Comparison of ENCODE assay signal across 15 mouse cellular contexts in the genomic region with DNA sequence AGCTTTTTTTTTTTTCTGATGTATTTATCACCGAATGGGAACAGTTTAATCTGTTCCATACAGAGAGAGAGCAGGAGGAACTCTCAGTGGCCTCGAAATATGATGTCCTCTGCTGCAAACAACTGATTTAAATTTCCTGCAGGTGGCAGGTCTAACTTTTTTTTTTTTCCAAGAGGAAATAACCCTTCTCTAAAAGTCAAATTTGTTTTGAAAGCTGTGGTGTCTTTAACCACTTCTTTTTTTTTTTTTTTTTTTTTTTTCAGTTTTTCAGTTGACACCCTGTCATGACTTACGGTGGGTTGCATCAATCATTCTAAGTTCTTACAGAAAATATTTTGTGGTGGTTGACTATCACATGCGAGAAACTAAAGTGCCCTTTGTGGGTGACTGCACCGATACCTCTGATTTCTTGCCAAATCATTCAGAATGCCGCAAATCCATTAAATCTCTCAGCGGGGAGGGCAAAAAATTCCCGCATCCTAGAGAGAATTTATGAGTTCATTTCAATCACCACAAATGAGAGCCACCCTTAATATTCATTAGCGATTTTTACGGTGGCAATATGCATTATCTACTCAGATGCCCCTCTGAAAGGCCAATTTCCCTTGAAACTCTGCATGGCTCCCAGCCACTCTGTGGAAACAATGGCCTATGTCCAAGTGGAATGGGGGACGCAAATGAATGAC.
DNase-seq lines count a peak whose midpoint lies in the region; ATAC-seq lines count a peak whose summit lies in the region.
"Had no signal": no experiment of that assay in that cellular context is flagged by ENCODE, and none has a peak within 500 bp of the region (broad histone marks: within the 10 kb centered on the region; RNA-seq: fewer than 3 reads in every experiment).

No protein-coding gene starts in this region.

- no peak overlapping the region for H3K4me3 ChIP-seq in neural tube, embryonic 12.5 days
- H3K4me3 ChIP-seq in neural tube, embryonic 15.5 days (replicated peaks), result no peak overlapping the region
- H3K4me3 ChIP-seq: limb, embryonic 15.5 days; lung, embryonic 15.5 days had no signal

- peak; percentile 56; the same call in 1 of the 2 replicates for ATAC-seq in neural tube, embryonic 12.5 days (ENCODE audit: low FRiP score, low read depth)
- ATAC-seq in neural tube, embryonic 15.5 days (ENCODE audit: low FRiP score), result no peak
- ATAC-seq in inflammation-experienced regulatory T-cells, adult 6 months, result peak; percentile 51
- peak; percentile 43 for ATAC-seq in neutrophil, adult 5-6 weeks (ENCODE audit: extremely low read depth, insufficient number of reproducible peaks, low FRiP score, poor library complexity, severe bottlenecking)
- ATAC-seq in erythroid progenitor cell, adult 5-6 weeks (replicated peaks; ENCODE audit: low FRiP score, poor library complexity, severe bottlenecking), result no peak

- H3K9me3 ChIP-seq in neural tube, embryonic 12.5 days, result no peaks in the 10 kb centered on the region
- no peaks in the 10 kb centered on the region for H3K9me3 ChIP-seq in neural tube, embryonic 15.5 days (replicated peaks)
- H3K9me3 ChIP-seq: limb, embryonic 15.5 days; lung, embryonic 15.5 days had no signal

- H3K9ac ChIP-seq in neural tube, embryonic 12.5 days, result no peak overlapping the region
- no peak overlapping the region for H3K9ac ChIP-seq in neural tube, embryonic 15.5 days (replicated peaks)
- H3K9ac ChIP-seq: limb, embryonic 15.5 days; lung, embryonic 15.5 days had no signal

- H3K27me3 ChIP-seq in neural tube, embryonic 12.5 days (replicated peaks), result no peaks in the 10 kb centered on the region
- H3K27me3 ChIP-seq in neural tube, embryonic 15.5 days (replicated peaks), result no peaks in the 10 kb centered on the region
- H3K27me3 ChIP-seq: limb, embryonic 15.5 days; lung, embryonic 15.5 days had no signal

- peak; percentile 18 for DNase-seq in embryo, embryonic 11 days
- no peak for DNase-seq in embryo, embryonic 10 days (ENCODE audit: low spot score)
- no peak for DNase-seq in lung, postnatal 4 days
- DNase-seq: heart, adult 18-20 months; heart, postnatal 10 days; kidney, adult 18-20 months; kidney, postnatal 4 days; right cerebral cortex, postnatal 14 days had no signal

- H3K27ac ChIP-seq in neural tube, embryonic 12.5 days, result no peak overlapping the region
- no peak overlapping the region for H3K27ac ChIP-seq in neural tube, embryonic 15.5 days (replicated peaks)
- H3K27ac ChIP-seq: limb, embryonic 15.5 days; lung, embryonic 15.5 days had no signal

- no peaks in the 10 kb centered on the region for H3K36me3 ChIP-seq in neural tube, embryonic 12.5 days
- no peaks in the 10 kb centered on the region for H3K36me3 ChIP-seq in neural tube, embryonic 15.5 days
- H3K36me3 ChIP-seq: limb, embryonic 15.5 days; lung, embryonic 15.5 days had no signal

- no peaks in the 10 kb centered on the region for H3K4me1 ChIP-seq in neural tube, embryonic 12.5 days
- H3K4me1 ChIP-seq in neural tube, embryonic 15.5 days, result no peaks in the 10 kb centered on the region
- H3K4me1 ChIP-seq: limb, embryonic 15.5 days; lung, embryonic 15.5 days had no signal

- H3K4me2 ChIP-seq in neural tube, embryonic 12.5 days (replicated peaks), result no peak overlapping the region
- H3K4me2 ChIP-seq in neural tube, embryonic 15.5 days, result no peak overlapping the region
- H3K4me2 ChIP-seq: limb, embryonic 15.5 days; lung, embryonic 15.5 days had no signal

- WGBS in neural tube, embryonic 12.5 days, result 38% methylated on average over 11 of the region's 11 CpGs
- 31% methylated on average over 11 of the region's 11 CpGs for WGBS in neural tube, embryonic 15.5 days

Comparison
In these comparisons a context has a peak if more than half of its experiments do, and no peak if none do; other contexts are left out.
1. ATAC-seq: peak in neural tube, embryonic 12.5 days (single experiment), inflammation-experienced regulatory T-cells, adult 6 months (single experiment) and neutrophil, adult 5-6 weeks (single experiment); none in neural tube, embryonic 15.5 days (single experiment) and erythroid progenitor cell, adult 5-6 weeks (single experiment).